Mouse (Mus musculus): ENCODE measurements around the gene Hpd.

DNA sequence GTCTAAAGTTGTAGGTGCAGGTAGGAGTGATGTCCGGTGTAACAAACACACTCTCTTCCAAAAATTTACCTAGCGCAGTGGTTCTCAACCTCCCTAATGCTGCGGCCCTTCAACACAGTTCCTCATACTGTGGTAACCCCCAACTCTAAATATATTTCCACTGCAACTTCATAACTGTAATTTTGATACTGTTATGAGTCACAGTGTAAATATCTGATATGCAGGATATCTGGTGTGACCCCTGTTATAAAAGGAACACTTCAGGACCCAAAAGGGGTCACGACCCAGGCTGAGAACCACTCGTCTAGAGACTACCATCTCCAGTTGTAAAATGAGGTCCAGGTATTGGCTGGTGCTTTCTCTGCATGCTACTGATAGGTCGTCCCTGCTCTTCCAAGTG, 57.4 kb downstream of the Hpd start:
- TF ChIP-seq CTCF (IDR thresholded peaks at IDR 0.05; ENCODE audit: low read depth) (no peak), EP300 (IDR thresholded peaks at IDR 0.05; ENCODE audit: low read depth) (no peak)
